Mouse (Mus musculus): ENCODE data around the gene Vrk3.
"Not testable (repeated sequence)": the region's sequence is repeated elsewhere in the genome, so short reads cannot be mapped to it uniquely, and the experiment has no call there.

Vrk3 gene

DNA sequence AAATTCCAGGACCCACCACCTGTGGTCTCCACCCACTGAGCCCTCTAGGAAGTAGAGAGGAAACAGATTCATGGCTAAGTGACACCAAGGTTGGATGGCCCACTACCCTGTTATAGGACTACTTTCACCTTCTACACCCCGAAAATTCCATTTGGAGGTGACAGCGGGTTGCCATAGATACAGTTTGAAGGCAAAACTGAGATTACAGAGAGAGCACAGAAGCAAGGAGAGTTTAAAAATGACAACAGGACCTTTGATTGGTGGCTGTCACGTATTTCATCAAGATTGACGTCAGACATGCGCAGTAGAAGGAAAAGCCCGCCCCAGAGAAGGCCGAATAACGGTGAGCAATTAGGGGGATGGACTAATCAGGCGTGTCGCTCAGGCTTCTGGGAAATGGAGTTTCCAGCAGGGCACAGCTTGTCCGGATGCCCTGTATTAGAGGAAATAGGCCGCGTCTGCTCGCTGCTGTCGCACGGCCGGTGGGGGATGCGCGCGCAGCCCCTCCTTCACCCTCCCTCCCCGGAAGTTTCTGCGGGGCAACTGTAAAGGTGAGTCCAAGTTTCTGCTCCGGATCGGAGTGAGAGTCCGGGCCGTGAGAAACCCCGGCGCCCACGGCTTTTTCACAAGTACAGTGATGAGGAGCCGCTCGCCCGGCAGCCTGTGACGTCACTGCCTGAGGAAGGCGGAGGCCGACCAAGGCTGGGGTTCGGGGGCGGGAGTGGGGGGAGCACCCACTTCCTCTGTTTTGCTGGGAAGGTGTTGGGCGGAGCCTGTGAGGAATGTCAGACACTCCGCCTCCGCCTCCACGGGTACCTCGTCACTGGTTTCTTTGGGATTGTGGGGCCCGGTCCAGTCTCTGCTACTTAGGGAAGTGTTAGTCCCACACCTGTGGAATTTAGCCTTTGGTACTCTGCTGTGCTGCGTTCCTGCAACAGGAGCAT is at the start of gene Vrk3:
Vrk3 (plus strand) TSS at position 313 of the 944 bp plus-strand sequence.
- DNase-seq, result peak; percentile 98

DNA sequence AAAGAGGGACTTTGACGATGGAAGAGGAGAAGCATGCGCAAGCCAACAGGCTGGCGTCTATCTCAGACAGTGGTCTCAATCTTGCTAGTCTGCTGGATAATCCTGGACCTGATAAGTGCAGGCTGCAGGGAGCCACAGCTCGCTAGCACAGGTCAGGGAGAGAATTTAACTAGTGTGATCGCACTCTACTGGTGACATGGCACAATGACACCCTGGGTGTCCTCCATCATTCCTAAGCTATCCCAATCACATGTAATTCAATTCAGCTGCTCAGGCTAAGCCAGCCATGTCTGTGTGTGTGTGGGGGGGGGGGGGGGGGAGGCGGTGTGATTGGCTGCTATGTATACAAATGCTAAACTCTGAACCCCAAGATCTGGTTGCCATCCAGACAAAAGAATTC is 46.3 kb upstream of the Vrk3 start:
- peak; percentile 48 to 70 for DNase-seq

DNA sequence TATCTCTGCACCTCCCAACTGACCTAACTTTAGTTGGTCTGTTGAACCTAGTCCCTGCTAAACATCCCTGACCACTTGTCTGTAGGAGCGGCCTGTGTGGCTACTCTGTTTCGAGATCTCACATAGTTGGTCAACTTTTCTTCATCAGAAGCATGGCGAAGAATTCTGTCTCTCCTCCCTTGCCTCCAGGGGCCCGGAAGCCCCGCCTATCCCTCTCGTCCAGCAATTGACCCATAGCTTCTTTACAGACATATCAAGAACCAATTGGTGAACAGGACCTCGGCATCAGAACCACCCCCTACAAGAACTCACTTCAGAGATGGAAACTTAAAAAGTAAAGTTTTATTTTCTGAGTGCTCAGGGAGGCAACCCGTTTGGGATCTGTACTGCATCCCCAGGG is 45.2 kb upstream of the Vrk3 start:
- DNase-seq, result peak in 1 of 2 experiments; percentile 18

DNA sequence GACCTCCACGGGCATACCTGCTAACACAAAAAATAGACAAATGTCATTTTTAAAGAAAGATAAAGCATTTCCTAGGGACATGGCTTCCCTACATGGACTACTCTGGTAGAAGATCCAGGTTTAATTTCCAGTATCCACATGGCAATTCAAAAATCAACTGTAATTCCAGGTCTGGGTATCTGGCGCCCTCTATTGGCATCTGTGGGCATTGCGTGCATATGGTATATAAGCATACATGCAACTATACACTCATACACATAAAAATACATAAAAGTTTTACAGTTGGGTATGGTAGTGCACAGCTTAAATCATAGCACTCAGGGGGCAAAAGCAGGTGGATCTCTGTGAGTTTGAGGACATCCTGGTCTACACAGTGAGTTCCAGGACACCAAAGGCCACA is 43.9 kb upstream of the Vrk3 start:
- peak; percentile 49 to 64 for DNase-seq

DNA sequence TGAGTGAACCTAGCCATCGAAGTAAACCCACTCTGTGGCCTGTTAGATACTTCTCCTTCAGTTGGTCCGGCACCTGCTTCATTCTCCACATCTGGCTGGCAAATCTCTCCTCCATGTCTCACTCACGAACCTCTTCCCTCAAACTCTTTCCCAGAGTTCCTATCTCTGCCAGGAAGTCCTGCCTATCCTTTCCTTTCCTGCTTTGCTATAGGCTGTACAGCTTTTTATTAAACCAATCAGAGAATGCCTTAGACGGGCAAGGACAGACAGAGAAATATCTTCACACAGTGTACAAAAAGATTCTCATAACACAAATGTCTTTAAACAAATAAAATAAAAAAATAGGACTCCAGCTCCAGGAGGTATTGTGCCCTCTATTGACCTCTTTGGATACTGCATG is 43.1 kb upstream of the Vrk3 start:
- DNase-seq, result no peak

DNA sequence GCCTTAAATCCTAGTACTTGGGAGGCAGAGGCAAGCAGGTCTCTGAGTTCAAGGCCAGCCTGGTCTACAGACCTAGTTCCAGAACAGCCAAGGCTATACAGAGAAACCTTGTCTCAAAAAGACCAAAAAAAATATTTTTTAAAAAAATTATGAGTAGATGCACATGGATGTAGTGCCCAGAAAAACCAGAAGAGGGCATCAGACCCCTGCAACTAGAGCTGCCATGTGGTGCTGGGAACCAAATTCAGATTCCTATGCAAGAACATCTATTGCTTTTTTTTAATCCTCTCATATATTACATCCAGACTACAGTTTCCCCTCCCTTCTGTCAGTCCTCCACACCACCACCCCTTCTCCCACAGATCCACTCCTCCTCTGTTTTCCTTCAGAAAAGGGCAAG is 41.9 kb upstream of the Vrk3 start:
- no peak for DNase-seq

DNA sequence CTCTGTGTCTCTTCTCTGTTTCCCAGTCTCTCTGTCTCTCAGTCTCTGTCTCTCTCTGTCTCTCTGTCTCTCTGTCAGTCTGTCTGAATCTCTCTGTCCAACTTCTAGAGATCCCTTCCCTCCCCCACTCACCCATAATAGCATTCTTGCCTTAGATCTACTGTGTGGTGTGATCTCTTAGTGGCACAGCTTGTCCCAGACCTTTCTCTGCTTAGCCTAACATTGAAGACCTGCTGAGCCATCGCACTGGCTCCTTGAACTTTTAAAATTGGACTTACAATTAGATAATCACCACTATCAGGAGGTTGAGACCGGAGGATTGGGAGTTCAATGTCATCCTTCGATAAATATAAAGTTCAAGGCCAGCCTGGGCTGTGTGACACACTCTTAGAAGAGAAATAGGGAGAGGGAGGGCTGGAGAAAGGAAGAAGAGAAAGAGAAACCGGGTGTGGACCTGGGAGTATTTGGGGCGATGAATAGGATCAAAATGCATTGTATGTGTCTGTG is 41.0 kb upstream of the Vrk3 start:
- DNase-seq, result no peak

DNA sequence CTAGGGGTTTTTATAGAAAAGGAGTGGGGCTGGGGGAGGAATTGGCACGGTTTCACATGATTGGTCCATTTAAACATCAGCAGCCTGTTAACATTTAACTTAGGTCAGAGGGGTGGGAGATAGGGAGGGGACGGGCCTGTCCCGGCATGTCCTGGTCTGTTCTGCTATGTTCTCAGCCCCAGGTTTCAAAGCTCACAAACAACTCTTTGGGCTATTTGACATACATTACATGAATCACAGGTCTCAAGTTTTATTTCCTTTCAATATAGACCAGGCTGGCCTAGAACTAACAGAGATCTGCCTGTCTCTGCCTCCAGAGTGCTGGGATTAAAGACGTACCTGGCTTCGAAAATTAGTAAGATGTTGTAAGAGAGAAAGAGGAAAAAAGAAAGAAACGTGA is 40.1 kb upstream of the Vrk3 start:
- not testable (repeated sequence) for DNase-seq

DNA sequence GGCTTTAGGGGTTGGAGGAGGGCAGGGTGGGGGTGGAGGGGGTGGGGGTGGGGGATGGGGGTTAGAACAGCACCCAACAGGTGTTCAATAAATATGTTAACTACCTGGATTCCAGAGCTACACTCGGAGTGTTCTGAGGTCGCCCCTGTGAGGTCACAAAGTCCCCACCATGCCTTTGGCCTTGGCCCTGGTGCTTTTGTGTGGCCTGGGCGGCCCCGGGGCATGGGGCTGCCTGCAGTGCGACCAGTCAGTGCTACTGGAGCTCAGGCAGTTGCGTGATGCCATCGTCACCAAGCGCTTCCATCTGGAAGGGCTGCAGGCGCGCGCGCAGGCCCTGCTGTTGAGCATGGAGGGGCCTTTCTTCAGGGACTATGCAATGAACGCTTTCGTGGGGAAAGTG is 39.6 kb upstream of the Vrk3 start, which contains the start of gene Izumo2:
Izumo2 (plus strand) TSS at position 169 of the 400 bp plus-strand sequence.
- DNase-seq, result no peak

DNA sequence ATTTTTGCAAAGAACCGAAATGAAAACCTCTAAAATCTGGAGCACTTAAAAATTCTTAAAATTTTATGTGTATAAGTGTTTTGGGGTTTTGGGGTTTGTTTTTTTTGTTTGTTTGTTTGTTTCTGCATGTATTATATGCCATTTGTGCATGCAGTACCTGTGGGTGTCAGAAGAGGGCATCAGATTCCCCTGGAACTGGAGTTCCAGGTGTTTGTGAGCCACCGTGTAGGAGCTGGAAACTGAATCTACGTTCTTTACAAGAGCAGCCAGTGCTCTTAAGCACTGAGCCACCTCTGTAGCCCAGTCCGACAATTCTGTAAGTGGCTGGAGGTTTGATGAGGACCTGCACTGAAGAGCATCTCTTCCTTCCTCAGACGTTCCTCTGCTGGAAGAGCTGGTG is 38.3 kb upstream of the Vrk3 start:
- no peak for DNase-seq

DNA sequence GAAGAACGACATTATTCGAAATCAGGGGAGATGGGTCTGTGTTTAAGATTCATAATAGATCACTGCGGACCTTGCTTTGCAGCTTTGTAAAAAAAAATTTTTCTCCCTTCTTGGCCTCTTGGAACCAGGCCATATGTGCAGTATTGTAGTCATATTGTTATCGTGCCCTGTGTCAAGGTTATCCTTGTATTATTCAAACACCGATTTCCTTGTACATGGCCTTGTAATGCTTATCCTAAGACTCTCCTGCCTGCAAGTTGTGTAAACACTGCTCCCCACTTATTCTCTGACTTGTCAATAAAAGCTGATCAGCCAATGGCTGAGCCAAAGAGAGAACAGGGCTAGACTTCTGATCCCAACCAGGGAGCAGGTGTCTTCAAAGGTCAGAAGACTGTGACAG is 26.2 kb upstream of the Vrk3 start:
- no peak for DNase-seq

DNA sequence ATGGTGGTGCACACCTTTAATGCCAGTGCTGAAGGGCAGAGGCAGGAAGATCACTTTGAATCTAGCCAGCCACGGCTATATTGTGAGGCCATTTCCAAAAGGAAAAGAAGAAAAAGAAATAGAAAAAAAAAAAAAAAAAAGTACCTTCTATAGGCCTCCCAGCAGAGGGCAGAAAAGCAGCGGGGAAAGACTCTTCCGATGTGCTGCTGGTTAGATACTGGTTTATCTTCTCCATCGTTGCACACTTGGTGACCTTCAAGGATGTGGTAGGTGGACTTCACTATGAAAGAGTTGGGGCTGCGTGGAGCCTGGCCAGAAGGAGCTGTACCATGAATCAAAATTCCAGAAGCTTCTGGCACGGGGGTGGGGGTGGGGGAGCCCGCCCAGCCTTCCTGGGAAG is 23.9 kb upstream of the Vrk3 start:
- no peak for DNase-seq

DNA sequence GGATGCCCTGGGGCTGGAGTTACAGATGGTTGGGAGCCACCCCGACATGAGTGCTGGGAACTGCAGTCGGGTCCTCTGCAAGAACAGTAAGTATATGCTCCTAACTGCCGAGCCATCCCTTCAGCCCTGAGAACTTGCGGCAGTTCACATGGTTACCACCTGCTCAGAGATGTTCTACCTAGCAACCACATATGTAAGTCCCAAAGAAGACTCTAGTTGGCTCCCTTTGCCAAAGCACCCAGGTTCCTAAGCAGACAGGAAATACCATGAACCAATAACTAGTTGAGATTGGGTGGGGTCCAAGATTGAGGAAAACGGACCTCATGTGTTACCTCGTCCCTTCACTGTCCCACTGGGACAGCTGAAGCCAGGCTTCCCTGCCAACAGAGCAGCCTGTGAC is 21.9 kb upstream of the Vrk3 start:
- DNase-seq, result peak; percentile 8 to 14

DNA sequence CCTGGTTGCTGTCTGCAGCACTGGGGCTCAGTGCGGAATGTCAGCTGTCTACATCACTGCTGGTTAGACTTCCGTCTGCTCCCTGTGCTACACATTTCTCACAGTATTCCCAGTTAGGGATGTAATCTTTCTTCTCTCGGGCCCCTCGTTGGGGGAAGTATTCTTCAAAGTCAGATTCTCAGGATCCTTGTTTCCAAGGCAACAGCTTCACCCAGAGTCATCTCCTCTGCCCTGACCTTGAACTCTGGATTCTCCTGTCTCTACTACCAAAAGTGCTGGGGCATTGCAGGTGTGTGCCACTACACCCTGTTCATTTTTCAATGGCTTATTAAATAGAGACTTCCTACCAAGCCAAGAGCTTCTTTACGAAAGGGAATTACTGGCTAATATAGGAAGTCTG is 21.1 kb upstream of the Vrk3 start:
- no peak for DNase-seq

DNA sequence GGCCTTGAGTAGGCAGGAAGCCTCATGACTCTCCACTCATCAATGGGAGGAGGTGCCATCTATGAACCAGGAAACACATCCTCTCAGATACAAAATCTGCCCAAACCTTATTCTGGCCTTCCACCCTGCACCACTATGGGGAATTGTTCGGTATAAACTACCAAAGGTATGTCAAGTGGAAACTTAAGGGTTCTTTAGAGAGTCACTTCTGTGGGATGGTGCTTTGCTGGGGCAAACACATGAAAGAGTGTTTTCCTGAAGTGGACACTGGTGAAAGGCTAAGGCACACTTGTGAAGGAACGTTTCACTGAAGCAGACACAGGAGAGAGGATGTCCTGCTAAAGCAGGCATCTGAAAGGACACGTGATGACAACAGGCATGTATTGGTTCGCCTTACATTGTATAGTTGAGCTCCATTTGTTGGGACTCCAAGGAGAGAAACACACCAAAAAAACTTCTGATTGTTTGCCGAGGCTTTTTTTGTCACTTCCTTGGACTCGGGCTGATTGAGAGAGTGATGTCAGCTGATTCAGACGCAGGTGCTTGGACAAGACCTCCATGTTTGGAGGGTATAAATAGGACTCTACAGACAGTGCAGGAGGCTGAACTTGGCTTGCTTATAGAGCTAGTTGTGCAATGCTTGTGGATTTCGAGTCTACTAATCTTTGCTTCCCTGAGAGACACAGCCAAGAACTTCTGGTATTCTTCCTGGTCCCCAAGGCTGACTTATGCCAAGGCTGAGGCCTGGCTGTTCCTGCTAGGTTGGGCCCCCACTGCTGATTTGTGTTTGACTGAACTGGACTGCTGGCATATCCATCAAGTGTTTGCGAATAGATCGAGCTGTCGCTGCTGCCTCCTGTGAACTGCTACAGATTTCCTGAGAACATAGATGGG is 19.9 kb upstream of the Vrk3 start:
- peak; percentile 26 to 43 for DNase-seq

DNA sequence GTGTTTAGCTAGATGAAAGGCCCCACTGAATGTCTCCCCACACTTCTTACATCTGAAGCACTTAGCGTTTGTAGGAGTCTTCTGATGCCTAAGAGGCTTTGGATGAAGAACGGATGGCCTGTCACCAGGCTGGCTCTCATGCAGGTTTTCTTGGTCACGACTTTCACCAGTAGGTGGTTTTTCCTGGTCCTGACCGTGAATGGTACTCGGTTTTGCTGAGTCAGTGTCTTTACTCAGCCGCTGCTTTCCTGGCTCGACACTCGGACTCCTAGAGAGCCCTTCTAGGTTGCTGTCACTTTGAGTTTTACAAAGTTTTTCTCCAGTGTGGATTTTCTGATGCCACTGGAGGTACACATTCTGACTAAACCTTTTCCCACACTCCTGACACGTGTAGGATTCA is 14.5 kb upstream of the Vrk3 start:
- DNase-seq, result no peak

DNA sequence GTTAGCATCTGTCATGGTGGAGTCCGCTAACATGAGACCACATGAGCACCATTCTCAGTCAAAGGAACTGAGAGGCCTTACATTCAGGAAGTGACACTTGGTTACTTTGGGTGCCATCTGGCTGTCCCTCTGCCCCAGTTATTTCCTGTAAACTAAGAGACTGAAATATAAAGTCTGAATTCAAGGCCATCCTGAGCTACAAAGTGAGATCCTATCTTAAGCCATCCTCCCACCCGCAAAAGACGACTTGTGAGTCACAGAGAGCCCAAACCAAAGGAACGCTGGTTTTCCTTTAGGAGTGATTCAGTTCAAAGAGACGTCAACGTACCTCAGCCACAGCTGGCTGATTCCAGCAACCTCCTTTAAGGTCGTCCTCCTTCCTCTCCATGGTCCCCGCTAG is 6.9 kb upstream of the Vrk3 start:
- DNase-seq, result no peak

DNA sequence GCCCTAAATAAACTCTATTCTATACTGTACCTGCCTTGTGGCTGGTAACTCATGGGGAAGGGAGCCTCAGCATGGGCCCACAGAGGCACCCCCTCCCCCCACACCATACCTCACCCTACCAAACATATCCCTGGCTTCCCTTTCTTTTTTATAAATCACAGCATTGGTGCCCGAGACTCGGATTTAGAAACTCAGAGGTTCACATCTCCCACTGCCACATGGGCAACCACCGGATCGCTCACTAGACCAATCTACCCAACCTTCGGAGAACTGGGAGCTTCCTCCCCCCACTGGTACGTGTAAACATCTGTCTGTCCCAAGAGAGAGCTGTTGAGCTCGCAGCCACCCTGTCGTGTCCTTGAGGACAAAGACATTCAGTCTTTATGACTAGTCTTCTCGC is 3.9 kb upstream of the Vrk3 start:
- no peak for DNase-seq

DNA sequence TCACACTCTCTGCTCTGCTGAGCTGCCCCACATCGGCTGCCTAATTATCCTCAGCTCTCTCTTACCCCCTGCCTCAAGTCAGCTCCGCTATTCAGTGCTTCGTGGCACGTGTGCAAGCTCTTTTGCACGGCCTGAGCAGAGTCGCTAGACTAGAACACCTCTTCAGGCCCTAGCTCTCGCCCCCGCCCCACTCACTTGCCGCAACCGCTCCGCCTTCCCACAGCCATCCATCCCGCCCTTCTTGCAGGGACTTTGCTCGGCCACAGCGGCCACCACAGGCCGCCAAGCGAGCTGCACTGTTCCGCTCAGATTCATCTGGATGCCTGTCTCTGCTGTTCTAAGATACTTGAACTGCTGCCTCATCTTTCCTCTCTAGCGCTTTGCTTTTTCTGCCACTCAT is 3.1 kb upstream of the Vrk3 start:
- peak; percentile 84 to 85 for DNase-seq

DNA sequence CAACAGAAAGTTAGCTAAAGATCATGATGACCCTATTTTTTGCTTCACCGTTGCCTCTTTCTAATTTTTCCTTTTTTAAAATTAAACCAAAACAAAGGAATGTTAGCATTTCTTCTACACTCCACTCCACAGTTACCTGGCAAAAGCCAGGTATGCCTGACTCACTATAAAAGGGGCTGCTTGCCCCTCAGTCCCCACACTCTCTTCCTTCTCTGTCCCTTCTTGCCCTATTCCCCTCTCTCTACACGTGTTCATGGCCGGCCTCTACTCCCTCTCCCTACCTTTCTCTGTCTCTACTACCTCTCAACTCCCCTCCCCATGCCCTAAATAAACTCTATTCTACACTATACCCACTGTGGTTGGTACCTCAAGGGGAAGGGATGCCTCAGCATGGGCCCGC is 1.1 kb upstream of the Vrk3 start:
- DNase-seq, result no peak

DNA sequence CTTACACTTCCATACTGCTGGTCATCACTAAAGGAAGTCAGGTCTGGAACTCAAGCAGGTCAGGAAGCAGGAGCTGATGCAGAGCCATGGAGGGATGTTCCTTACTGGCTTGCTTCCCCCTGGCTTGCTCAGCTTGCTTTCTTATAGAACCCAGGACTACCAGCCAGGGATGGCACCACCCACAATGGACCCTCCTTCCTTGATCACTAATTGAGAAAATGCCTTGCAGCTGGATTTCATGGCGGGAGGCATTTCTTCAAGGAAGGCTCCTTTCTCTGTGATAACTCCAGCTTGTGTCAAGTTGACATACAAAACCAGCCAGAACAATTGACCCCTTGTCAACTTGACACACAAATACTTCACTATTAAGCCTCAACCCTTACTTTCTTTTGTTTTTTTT is 2.7 kb downstream of the Vrk3 start, which contains the start of gene Zfp473:
Zfp473 (minus strand) TSS at position 101 of the 400 bp plus-strand sequence.
- DNase-seq, result not testable (repeated sequence)

DNA sequence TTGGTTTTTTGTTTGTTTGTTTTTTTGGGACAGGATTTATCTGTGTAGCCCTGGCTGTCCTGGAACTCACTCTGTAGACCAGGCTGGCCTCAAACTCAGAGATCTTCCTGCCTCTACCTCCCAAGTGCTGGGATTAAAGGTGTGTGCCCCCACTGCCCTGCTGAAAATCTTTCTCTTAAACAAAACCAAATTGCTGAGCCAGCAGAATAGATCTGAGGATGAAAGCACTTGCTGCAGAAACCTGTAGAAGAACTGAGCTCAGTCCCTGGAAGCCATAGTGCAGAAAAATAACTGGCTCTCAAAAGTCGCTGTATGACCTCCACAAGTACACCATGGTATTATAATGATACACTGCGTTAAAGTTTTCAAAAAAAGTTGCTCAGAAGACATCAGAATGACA is 9.0 kb downstream of the Vrk3 start:
- no peak for DNase-seq

DNA sequence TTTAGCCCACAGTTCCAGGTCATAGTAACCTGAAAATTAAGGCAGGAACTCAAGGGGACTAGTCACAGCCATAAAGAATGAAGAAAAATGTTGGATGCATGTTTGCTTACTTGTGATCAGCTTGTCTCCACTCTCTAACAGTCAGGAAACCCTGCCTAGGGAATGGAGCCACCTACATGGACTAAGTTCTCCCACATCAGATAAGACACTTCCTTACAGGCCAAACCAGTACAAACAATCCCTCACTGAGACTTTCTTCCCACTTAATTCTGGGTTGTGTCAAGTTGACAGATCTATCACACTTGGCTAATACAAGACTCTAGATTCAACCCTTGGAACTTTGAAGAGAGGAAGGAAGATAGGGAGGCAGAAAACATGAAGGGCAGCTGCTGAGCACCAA is 12.2 kb downstream of the Vrk3 start:
- DNase-seq, result no peak

Data from lung, adult 18-20 months (tissue).